Mouse (Mus musculus) testis, adult 2 months (tissue): Measurements from ENCODE around the gene Gfy.

Source experiments
- CTCF ChIP-seq: fragments of 200-500 bp; IDR thresholded peaks from 2 replicates; pipeline ENCODE4 v1.5.1; 2012; ENCODE audit warnings: low read depth, mild to moderate bottlenecking, inconsistent platforms, low read length, moderate library complexity; ENCODE audit not compliant: control insufficient read depth, insufficient read depth, insufficient replicate concordance
- POLR2A ChIP-seq: fragments of 200-500 bp; IDR thresholded peaks from 2 replicates; pipeline ENCODE4 v1.6.1; 2012; ENCODE audit warnings: low read depth, mild to moderate bottlenecking, inconsistent platforms, low read length, moderate library complexity; ENCODE audit not compliant: control insufficient read depth

GRCm38 (mm10) chr7:45208260-45208659 is 28.9 kb upstream of the Gfy start:
- TF ChIP-seq POLR2A (no peak), CTCF (no peak)
